Mouse (Mus musculus): ENCODE data around the gene Dcps. TPM values are rescaled to one million over a fixed set of nuclear protein-coding genes. Genes with fewer than 3 reads are reported as not detected.

Dcps gene
- polyA plus RNA-seq, 1 experiment from 2014 or later = 35.3 TPM

DNA sequence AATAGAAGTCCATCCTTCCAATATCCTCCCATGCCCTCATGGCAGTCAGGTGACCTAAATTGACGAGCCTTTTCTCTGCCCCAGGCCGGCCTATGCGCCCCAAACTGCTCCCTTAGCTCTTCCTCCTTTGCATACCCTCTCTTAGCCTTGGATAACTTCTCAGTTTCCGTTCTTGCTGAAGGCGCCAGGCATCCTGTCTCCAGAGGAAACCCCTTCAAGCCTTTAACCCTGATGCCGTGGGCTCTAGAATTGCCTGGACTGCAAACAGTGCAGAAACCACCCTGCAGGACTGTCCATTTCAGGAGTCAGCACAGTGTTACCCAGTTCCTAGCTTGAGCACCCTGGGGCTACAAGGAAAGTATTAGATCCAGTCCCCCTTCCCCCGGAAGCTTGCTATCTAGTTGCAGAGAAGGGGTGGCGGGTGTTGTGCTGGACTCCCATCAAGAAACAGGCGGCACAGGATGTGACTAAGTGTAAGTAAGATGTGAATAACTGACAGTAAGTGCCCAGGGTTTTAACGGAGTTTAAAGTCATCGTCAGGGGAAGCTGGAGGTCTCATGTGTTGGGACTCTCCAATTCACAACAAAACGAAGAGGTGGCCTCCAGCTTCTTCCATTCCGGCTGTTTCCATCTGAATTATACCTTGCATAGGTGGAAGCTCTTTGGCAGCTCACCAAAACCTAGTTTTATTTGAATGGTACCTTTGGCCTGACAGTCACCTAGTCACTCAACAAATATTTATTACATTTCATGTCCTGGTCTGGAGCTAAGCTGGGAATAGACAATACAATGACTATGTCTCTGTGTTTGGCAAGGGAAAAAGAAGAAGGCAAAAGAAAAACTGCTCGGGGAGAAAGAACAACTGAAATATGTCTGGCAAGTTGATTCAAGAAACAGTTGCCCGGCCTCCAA, 58.2 kb downstream of the Dcps start:
- no peaks in the 10 kb centered on the region for H3K9me3 ChIP-seq (ENCODE audit: control insufficient read depth, low read length)
- no peak for ATAC-seq (ENCODE audit: low FRiP score, low TSS enrichment)
- 21% methylated on average over 15 of the region's 15 CpGs for WGBS
- TF ChIP-seq CTCF (IDR thresholded peaks at IDR 0.05; ENCODE audit: low read depth) (no peak), EP300 (optimal IDR thresholded peaks at IDR 0.05) (no peak)
- no peaks in the 10 kb centered on the region for H3K36me3 ChIP-seq (ENCODE audit: control insufficient read depth, insufficient read depth, low read length)
- H3K4me3 ChIP-seq (ENCODE audit: low read depth, low read length) = peak overlapping the region; percentile 66
- DNase-seq (ENCODE audit: low spot score) = no peak
- H3K4me2 ChIP-seq (replicated peaks; ENCODE audit: low read depth) = peak overlapping the region; percentile 71
- peak overlapping the region; percentile 76 for H3K9ac ChIP-seq (ENCODE audit: low read length)
- no peaks in the 10 kb centered on the region for H3K27me3 ChIP-seq (ENCODE audit: control insufficient read depth, insufficient read depth, low read length)
- peak overlapping the region; percentile 88 for H3K27ac ChIP-seq (replicated peaks)
- peaks cover 5% of the 10 kb centered on the region; the same call in 1 of the 2 replicates for H3K4me1 ChIP-seq (replicated peaks; ENCODE audit: control insufficient read depth, insufficient read depth)

GRCm38 (mm10) chr9:35116391-35117381, 59.2 kb downstream of the Dcps start:
- ATAC-seq (ENCODE audit: low FRiP score, low TSS enrichment) (peak; percentile 84), DNase-seq (ENCODE audit: low spot score) (peak; percentile 78)
- Histone ChIP-seq H3K4me2 (replicated peaks; ENCODE audit: low read depth) (peak overlapping the region; percentile 71), H3K4me1 (replicated peaks; ENCODE audit: control insufficient read depth, insufficient read depth) (peaks cover 5% of the 10 kb centered on the region; the same call in 1 of the 2 replicates), H3K9ac (ENCODE audit: low read length) (peak overlapping the region; percentile 76), H3K9me3 (ENCODE audit: control insufficient read depth, low read length) (no peaks in the 10 kb centered on the region), H3K36me3 (ENCODE audit: control insufficient read depth, insufficient read depth, low read length) (no peaks in the 10 kb centered on the region), H3K4me3 (ENCODE audit: low read depth, low read length) (peak overlapping the region; percentile 66), H3K27ac (replicated peaks) (peak overlapping the region; percentile 88), H3K27me3 (ENCODE audit: control insufficient read depth, insufficient read depth, low read length) (no peaks in the 10 kb centered on the region)
- 1% methylated on average over 65 of the region's 84 CpGs for WGBS
- TF ChIP-seq CTCF (IDR thresholded peaks at IDR 0.05; ENCODE audit: low read depth) = no peak
- TF ChIP-seq EP300 (optimal IDR thresholded peaks at IDR 0.05) = no peak

DNA sequence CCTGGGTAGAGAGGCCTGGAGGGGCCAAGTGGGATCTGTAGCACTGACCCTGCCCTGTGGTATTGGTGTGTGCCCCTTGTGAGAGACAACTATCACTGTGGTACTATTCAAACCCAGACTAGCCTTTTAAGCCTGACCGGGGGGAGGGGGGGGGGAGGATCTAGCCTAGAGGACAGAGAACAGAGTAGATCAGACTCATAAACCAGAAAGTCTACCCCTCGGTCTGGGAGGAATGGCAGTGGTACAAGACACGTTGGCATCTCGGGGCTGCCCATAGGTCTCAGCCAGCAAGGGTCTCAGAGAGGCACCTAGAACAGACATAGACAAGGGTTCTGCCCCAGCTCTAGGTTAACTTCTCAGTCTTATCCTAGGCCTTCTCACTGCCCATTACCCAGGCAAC, 60.1 kb downstream of the Dcps start:
- Histone ChIP-seq H3K27ac (replicated peaks) (no peak overlapping the region; the same call in 1 of the 2 replicates), H3K4me2 (replicated peaks; ENCODE audit: low read depth) (peak overlapping the region; percentile 71), H3K27me3 (ENCODE audit: control insufficient read depth, insufficient read depth, low read length) (no peaks in the 10 kb centered on the region), H3K9ac (ENCODE audit: low read length) (peak overlapping the region; percentile 76), H3K4me1 (replicated peaks; ENCODE audit: control insufficient read depth, insufficient read depth) (peaks cover 5% of the 10 kb centered on the region; the same call in 1 of the 2 replicates), H3K4me3 (ENCODE audit: low read depth, low read length) (peak overlapping the region; percentile 66), H3K9me3 (ENCODE audit: control insufficient read depth, low read length) (no peaks in the 10 kb centered on the region), H3K36me3 (ENCODE audit: control insufficient read depth, insufficient read depth, low read length) (no peaks in the 10 kb centered on the region)
- 21% methylated on average over 4 of the region's 4 CpGs for WGBS
- TF ChIP-seq EP300 (optimal IDR thresholded peaks at IDR 0.05) (no peak), CTCF (IDR thresholded peaks at IDR 0.05; ENCODE audit: low read depth) (no peak)
- DNase-seq (ENCODE audit: low spot score) = no peak
- ATAC-seq (ENCODE audit: low FRiP score, low TSS enrichment) = no peak

DNA sequence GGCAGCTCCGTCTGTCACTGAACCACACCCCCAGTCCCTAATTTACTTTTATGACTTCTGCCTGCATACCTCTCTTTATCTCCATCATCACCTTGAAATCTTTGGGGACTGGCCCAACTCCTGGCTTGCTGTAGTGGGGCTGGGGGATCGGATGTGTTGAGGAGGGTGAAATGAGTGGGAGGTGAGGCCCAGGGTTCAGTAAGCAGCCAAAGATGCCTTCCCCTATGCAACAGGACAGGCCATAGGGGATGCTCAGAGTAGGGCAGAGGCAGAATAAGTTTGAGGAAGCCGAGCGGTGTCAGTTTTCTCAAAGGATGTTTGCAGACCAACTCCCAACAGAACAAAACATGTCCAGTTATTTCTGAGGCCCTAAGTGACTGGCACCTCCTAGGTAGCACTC, 60.6 kb downstream of the Dcps start:
- WGBS = 64% methylated on average over 3 of the region's 4 CpGs
- ATAC-seq (ENCODE audit: low FRiP score, low TSS enrichment) = no peak
- Histone ChIP-seq H3K36me3 (ENCODE audit: control insufficient read depth, insufficient read depth, low read length) (no peaks in the 10 kb centered on the region), H3K27ac (replicated peaks) (no peak overlapping the region), H3K27me3 (ENCODE audit: control insufficient read depth, insufficient read depth, low read length) (no peaks in the 10 kb centered on the region), H3K4me1 (replicated peaks; ENCODE audit: control insufficient read depth, insufficient read depth) (peaks cover 5% of the 10 kb centered on the region; the same call in 1 of the 2 replicates), H3K9ac (ENCODE audit: low read length) (peak overlapping the region; percentile 27; the same call in 1 of the 2 replicates), H3K9me3 (ENCODE audit: control insufficient read depth, low read length) (no peaks in the 10 kb centered on the region), H3K4me2 (replicated peaks; ENCODE audit: low read depth) (peak overlapping the region; percentile 71), H3K4me3 (ENCODE audit: low read depth, low read length) (peak overlapping the region; percentile 66)
- TF ChIP-seq EP300 (optimal IDR thresholded peaks at IDR 0.05) (no peak), CTCF (IDR thresholded peaks at IDR 0.05; ENCODE audit: low read depth) (no peak)
- no peak for DNase-seq (ENCODE audit: low spot score)

- no peak for ATAC-seq (ENCODE audit: low FRiP score, low TSS enrichment)
- Histone ChIP-seq H3K4me3 (ENCODE audit: low read depth, low read length) (no peak overlapping the region), H3K4me1 (replicated peaks; ENCODE audit: control insufficient read depth, insufficient read depth) (peaks cover 8% of the 10 kb centered on the region; the same call in 1 of the 2 replicates), H3K36me3 (ENCODE audit: control insufficient read depth, insufficient read depth, low read length) (no peaks in the 10 kb centered on the region), H3K27ac (replicated peaks) (no peak overlapping the region), H3K4me2 (replicated peaks; ENCODE audit: low read depth) (no peak overlapping the region), H3K9ac (ENCODE audit: low read length) (no peak overlapping the region), H3K27me3 (ENCODE audit: control insufficient read depth, insufficient read depth, low read length) (no peaks in the 10 kb centered on the region), H3K9me3 (ENCODE audit: control insufficient read depth, low read length) (no peaks in the 10 kb centered on the region)
- TF ChIP-seq EP300 (optimal IDR thresholded peaks at IDR 0.05) (no peak), CTCF (IDR thresholded peaks at IDR 0.05; ENCODE audit: low read depth) (no peak)
- 85% methylated on average over 3 of the region's 3 CpGs for WGBS
- no peak for DNase-seq (ENCODE audit: low spot score)
Measured at GRCm38 (mm10) chr9:35114234-35114633, 61.6 kb downstream of the Dcps start.

Data from stomach, postnatal 0 days (tissue).